Mouse (Mus musculus): ENCODE results near the gene Upp2. TPM values are rescaled to one million over a fixed set of nuclear protein-coding genes. Genes with fewer than 3 reads are reported as not detected.

Gene Upp2
- total RNA-seq, 2 experiments from 2014 or later, result 1.9 to 2.4 TPM

Other genes starting within 250 kb of the Upp2 start
- 1 to 10 TPM in 1 of 2 experiments, under 1 TPM in 1; 0.08 to 4.2 TPM for gene Acvr1c, start 209.4 kb upstream of the Upp2 start, total RNA-seq (2021)
- gene Gm17409, start 97.2 kb upstream of the Upp2 start, total RNA-seq (2021), result not detected
- gene Acvr1, start 141 bp upstream of the Upp2 start, total RNA-seq (2021), result 10 to 100 TPM; 12.4 to 16.2 TPM

All from gastrocnemius, postnatal 25 days (tissue).